Mouse (Mus musculus) embryonic facial prominence, embryonic 14.5 days (tissue): ENCODE results near the gene Heg1. TPM values are rescaled to one million over a fixed set of nuclear protein-coding genes. Genes with fewer than 3 reads are reported as not detected.

Experiments used
- ATAC-seq: fragments of 200-750 bp; cut with Nextera tagmentation; 2 replicates; pipeline ENCODE4 v1.8.0; 2017; ENCODE audit warnings: low read depth, moderate number of reproducible peaks, moderate TSS enrichment
- DNase-seq: peaks from one replicate; pipeline ENCODE4 v3.0.0-alpha.2; 2015; ENCODE audit warnings: low spot score
- H3K27ac ChIP-seq: fragments of 300-500 bp; sonication (generic); replicated peaks from 2 replicates; pipeline ENCODE4 v1.5.1; 2014; ENCODE audit warnings: low read depth, mild to moderate bottlenecking, low read length, moderate library complexity
- H3K27me3 ChIP-seq: fragments of 300-500 bp; sonication (generic); replicated peaks from 2 replicates; pipeline ENCODE4 v1.6.1; 2014; ENCODE audit warnings: low read length; ENCODE audit not compliant: control insufficient read depth, insufficient read depth
- H3K36me3 ChIP-seq: fragments of 300-500 bp; sonication (generic); 2 replicates; pipeline ENCODE4 v1.6.1; 2014; ENCODE audit warnings: low read length, mixed read lengths; ENCODE audit not compliant: control insufficient read depth, insufficient read depth
- H3K4me1 ChIP-seq: fragments of 300-500 bp; sonication (generic); 2 replicates; pipeline ENCODE4 v1.6.1; 2014; ENCODE audit warnings: antibody characterized with exemption, low read length; ENCODE audit not compliant: control insufficient read depth, insufficient read depth
- H3K4me2 ChIP-seq: fragments of 300-500 bp; sonication (generic); 2 replicates; pipeline ENCODE4 v1.6.1; 2014; ENCODE audit warnings: low read depth, mild to moderate bottlenecking, low read length, moderate library complexity, mixed read lengths
- H3K4me3 ChIP-seq: fragments of 300-500 bp; sonication (generic); 2 replicates; pipeline ENCODE4 v1.5.1; 2014; ENCODE audit warnings: low read depth, mild to moderate bottlenecking, low read length
- H3K9ac ChIP-seq: fragments of 300-500 bp; sonication (generic); 2 replicates; pipeline ENCODE4 v1.6.1; 2014; ENCODE audit warnings: low read depth, mild to moderate bottlenecking, low read length, moderate library complexity, mixed read lengths
- H3K9me3 ChIP-seq: fragments of 300-500 bp; sonication (generic); 2 replicates; pipeline ENCODE4 v1.6.1; 2016; ENCODE audit warnings: low read length; ENCODE audit not compliant: control insufficient read depth
- WGBS: fragments of 180-500 bp; shearing (Covaris S2); extraction: QIAGEN DNeasy Blood & Tissue Kit; methylation state at CpG from one replicate; pipeline ENCODE4 v1.1.7; 2014; 5-methylcytosine and 5-hydroxymethylcytosine counted together
- polyA plus RNA-seq: library from polyadenylated mRNA; unstranded; fragments of >200 nt; fragmentation: Nextera tagmentation; extraction: Ambion mirVana; gene quantifications from 2 replicates; pipeline ENCODE4 v1.2.1, GENCODE M21; 2014

Heg1 gene
- polyA plus RNA-seq, 1 experiment from 2014 or later: 24.6 TPM

- Histone ChIP-seq H3K27me3 (no peaks in the 10 kb centered on the region), H3K27ac (no peak overlapping the region), H3K4me1 (peaks cover 19% of the 10 kb centered on the region), H3K36me3 (no peaks in the 10 kb centered on the region), H3K4me2 (no peak overlapping the region), H3K4me3 (no peak overlapping the region), H3K9ac (no peak overlapping the region), H3K9me3 (no peaks in the 10 kb centered on the region)
- DNase-seq: no peak
- no peak for ATAC-seq
Measured at GRCm38 (mm10) chr16:33681661-33682060, 2.5 kb upstream of the Heg1 start.

- H3K27me3 ChIP-seq: no peaks in the 10 kb centered on the region
- no peak overlapping the region for H3K4me3 ChIP-seq
- WGBS: 70% methylated on average over 3 of the region's 3 CpGs
- peaks cover 27% of the 10 kb centered on the region for H3K4me1 ChIP-seq
- H3K36me3 ChIP-seq: no peaks in the 10 kb centered on the region
- no peaks in the 10 kb centered on the region for H3K9me3 ChIP-seq
- H3K27ac ChIP-seq: no peak overlapping the region
- no peak overlapping the region for H3K9ac ChIP-seq
- ATAC-seq (no peak), DNase-seq (no peak)
- no peak overlapping the region for H3K4me2 ChIP-seq
Measured at GRCm38 (mm10) chr16:33682651-33683050, 1.5 kb upstream of the Heg1 start.

- DNase-seq: peak; percentile 56
- Histone ChIP-seq H3K36me3 (no peaks in the 10 kb centered on the region), H3K27me3 (no peaks in the 10 kb centered on the region), H3K4me3 (peak overlapping the region; percentile 84), H3K27ac (peak overlapping the region; percentile 79; the same call in 1 of the 2 replicates), H3K4me2 (peak overlapping the region; percentile 95), H3K4me1 (peaks cover 30% of the 10 kb centered on the region), H3K9ac (peak overlapping the region; percentile 93), H3K9me3 (no peaks in the 10 kb centered on the region)
- no peak for ATAC-seq
- 63% methylated on average over 13 of the region's 13 CpGs for WGBS
Measured at GRCm38 (mm10) chr16:33683206-33684161, 686 bp upstream of the Heg1 start.

GRCm38 (mm10) chr16:33684703-33685701, 832 bp downstream of the Heg1 start:
- Histone ChIP-seq H3K36me3 (no peaks in the 10 kb centered on the region), H3K4me3 (peak overlapping the region; percentile 84), H3K9me3 (no peaks in the 10 kb centered on the region), H3K4me1 (peaks cover 30% of the 10 kb centered on the region), H3K9ac (peak overlapping the region; percentile 93), H3K27ac (peak overlapping the region; percentile 79), H3K4me2 (peak overlapping the region; percentile 95), H3K27me3 (no peaks in the 10 kb centered on the region)
- ATAC-seq (peak; percentile 26; the same call in 1 of the 2 replicates), DNase-seq (peak; percentile 12)
- WGBS: 2% methylated on average over 32 of the region's 46 CpGs

- ATAC-seq (no peak), DNase-seq (no peak)
- no peaks in the 10 kb centered on the region for H3K36me3 ChIP-seq
- H3K4me1 ChIP-seq: peaks cover 26% of the 10 kb centered on the region
- peak overlapping the region; percentile 95 for H3K4me2 ChIP-seq
- peak overlapping the region; percentile 93; the same call in 1 of the 2 replicates for H3K9ac ChIP-seq
- no peaks in the 10 kb centered on the region for H3K27me3 ChIP-seq
- no peaks in the 10 kb centered on the region for H3K9me3 ChIP-seq
- H3K4me3 ChIP-seq: peak overlapping the region; percentile 84
- WGBS: 82% methylated on average over 1 of the region's 1 CpGs
- H3K27ac ChIP-seq: no peak overlapping the region
Measured at GRCm38 (mm10) chr16:33686056-33686455, 1.9 kb downstream of the Heg1 start.

GRCm38 (mm10) chr16:33687724-33688123, 3.6 kb downstream of the Heg1 start:
- no peak overlapping the region for H3K27ac ChIP-seq
- no peak for DNase-seq
- H3K4me1 ChIP-seq: peaks cover 26% of the 10 kb centered on the region
- no peak overlapping the region for H3K4me2 ChIP-seq
- H3K27me3 ChIP-seq: no peaks in the 10 kb centered on the region
- no peak overlapping the region for H3K4me3 ChIP-seq
- H3K9ac ChIP-seq: no peak overlapping the region
- no peaks in the 10 kb centered on the region for H3K36me3 ChIP-seq
- H3K9me3 ChIP-seq: no peaks in the 10 kb centered on the region
- ATAC-seq: no peak
- WGBS: 68% methylated on average over 3 of the region's 3 CpGs

GRCm38 (mm10) chr16:33690975-33691747, 7.0 kb downstream of the Heg1 start:
- no peak for ATAC-seq
- DNase-seq: no peak
- 77% methylated on average over 6 of the region's 6 CpGs for WGBS

GRCm38 (mm10) chr16:33693553-33693952, 9.4 kb downstream of the Heg1 start:
- Histone ChIP-seq H3K4me2 (no peak overlapping the region), H3K4me3 (no peak overlapping the region), H3K9me3 (no peaks in the 10 kb centered on the region), H3K27me3 (no peaks in the 10 kb centered on the region), H3K27ac (no peak overlapping the region), H3K4me1 (peaks cover 15% of the 10 kb centered on the region), H3K9ac (no peak overlapping the region), H3K36me3 (no peaks in the 10 kb centered on the region)
- DNase-seq (no peak), ATAC-seq (no peak)
- WGBS: 83% methylated on average over 1 of the region's 1 CpGs

More at GRCm38 (mm10) chr16:33690975-33691747, 7.0 kb downstream of the Heg1 start:
- no peaks in the 10 kb centered on the region for H3K36me3 ChIP-seq
- H3K9ac ChIP-seq: no peak overlapping the region
- no peak overlapping the region for H3K4me2 ChIP-seq
- H3K4me1 ChIP-seq: peaks cover 11% of the 10 kb centered on the region
- no peaks in the 10 kb centered on the region for H3K9me3 ChIP-seq
- H3K27me3 ChIP-seq: no peaks in the 10 kb centered on the region
- H3K4me3 ChIP-seq: no peak overlapping the region
- no peak overlapping the region for H3K27ac ChIP-seq
